ENCODE assay signal across 8 mouse cellular contexts in genomic region chr8:94974467-94975165, GRCm38 (mm10). TPM values are rescaled to one million over a fixed set of nuclear protein-coding genes. Genes with fewer than 3 reads are reported as not detected.
DNase-seq lines count a peak whose midpoint lies in the region; ATAC-seq lines count a peak whose summit lies in the region.

TSS of gene Adgrg1 (plus strand) at chr8:94974751.

- no peaks in the 10 kb centered on the region for H3K36me3 ChIP-seq in embryonic facial prominence, embryonic 10.5 days (replicated peaks)

- 57% methylated on average over 7 of the region's 7 CpGs for WGBS in embryonic facial prominence, embryonic 10.5 days

- H3K4me1 ChIP-seq in embryonic facial prominence, embryonic 10.5 days, result peaks cover 26% of the 10 kb centered on the region

- DNase-seq in frontal cortex, adult 2 months (ENCODE audit: extremely low spot score in 1 of 2, low spot score in 1 of 2), result no peak
- DNase-seq in embryonic facial prominence, embryonic 10.5 days (ENCODE audit: low spot score), result no peak
- no peak for DNase-seq in layer of hippocampus, postnatal 14 days (ENCODE audit: low spot score in 2 of 2)
- no peak for DNase-seq in right cerebral cortex, postnatal 4 days
- DNase-seq in right cerebral cortex, adult 18-20 months, result no peak

- no peak within 1 kb of the TSS for H3K27ac ChIP-seq in embryonic facial prominence, embryonic 10.5 days (replicated peaks)

- H3K4me3 ChIP-seq in embryonic facial prominence, embryonic 10.5 days, result no peak within 1 kb of the TSS

- no peak for ATAC-seq in frontal cortex, adult (ENCODE audit: low TSS enrichment)
- ATAC-seq in hematopoietic stem cell, adult 5-6 weeks (replicated peaks in 1 of 2; ENCODE audit: insufficient read depth in 1 of 2, low FRiP score in 2 of 2, low TSS enrichment in 1 of 2, low read depth in 1 of 2, poor library complexity in 2 of 2, severe bottlenecking in 2 of 2), result no peak
- ATAC-seq in megakaryocyte-erythroid progenitor cell, adult 5-6 weeks (replicated peaks; ENCODE audit: low FRiP score, low TSS enrichment, poor library complexity, severe bottlenecking), result no peak

- H3K27me3 ChIP-seq in embryonic facial prominence, embryonic 10.5 days (replicated peaks; ENCODE audit: low read depth, poor library complexity, severe bottlenecking), result peaks cover 42% of the 10 kb centered on the region

- no peaks in the 10 kb centered on the region for H3K9me3 ChIP-seq in embryonic facial prominence, embryonic 10.5 days

RNA-seq across cellular contexts. Expression of gene Adgrg1, which starts in this region (rescaled TPM):
- 127 and 147 TPM in 2 replicates for polyA plus RNA-seq in frontal cortex, adult 2 months (2012; rRNA removed)
- 32.9 and 38.2 TPM in 2 replicates for polyA plus RNA-seq in embryonic facial prominence, embryonic 10.5 days (2016; fragmentation: Nextera tagmentation; extraction: Ambion mirVana)
- 565 and 601 TPM in 2 replicates for total RNA-seq in hematopoietic stem cell, adult 5-6 weeks (2017)
- total RNA-seq in layer of hippocampus, postnatal 14 days (2021), result 100 to 1,000 TPM; 113 to 146 TPM
- 150 and 156 TPM in 2 replicates for total RNA-seq in megakaryocyte-erythroid progenitor cell, adult 5-6 weeks (2014; fragmentation: Nextera tagmentation)
- 85.4 and 123 TPM in 2 replicates for total RNA-seq in megakaryocyte-erythroid progenitor cell, adult 5-6 weeks (2017)
